Mouse (Mus musculus): Measurements from ENCODE around the gene Fndc3b.

The Fndc3b gene

GRCm38 (mm10) chr3:27555401-27555940, 155.6 kb downstream of the Fndc3b start:
- DNase-seq (ENCODE audit: low read depth, low spot score), result peak; percentile 55

GRCm38 (mm10) chr3:27554325-27554724, 156.8 kb downstream of the Fndc3b start:
- DNase-seq (ENCODE audit: low read depth, low spot score), result no peak

DNA sequence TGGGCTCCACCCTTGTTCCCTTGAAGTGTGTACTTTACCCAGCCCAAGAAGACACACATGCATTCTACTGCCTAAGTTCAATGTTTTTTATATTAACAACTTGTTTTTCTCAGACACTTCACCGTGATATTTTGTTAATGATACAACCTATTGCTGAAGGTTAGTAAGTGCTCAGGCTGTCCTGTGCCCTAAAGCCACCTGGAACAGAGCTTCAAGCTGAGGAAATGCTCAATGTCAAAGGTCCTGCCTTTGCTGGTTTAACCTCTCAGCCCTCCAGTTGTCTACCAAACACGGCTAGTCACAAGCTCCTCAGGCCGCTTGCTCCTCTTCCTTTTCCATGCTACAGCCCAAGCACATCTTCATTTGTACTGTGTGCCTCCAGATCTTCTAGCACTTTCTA, 157.3 kb downstream of the Fndc3b start:
- DNase-seq (ENCODE audit: low read depth, low spot score), result no peak

DNA sequence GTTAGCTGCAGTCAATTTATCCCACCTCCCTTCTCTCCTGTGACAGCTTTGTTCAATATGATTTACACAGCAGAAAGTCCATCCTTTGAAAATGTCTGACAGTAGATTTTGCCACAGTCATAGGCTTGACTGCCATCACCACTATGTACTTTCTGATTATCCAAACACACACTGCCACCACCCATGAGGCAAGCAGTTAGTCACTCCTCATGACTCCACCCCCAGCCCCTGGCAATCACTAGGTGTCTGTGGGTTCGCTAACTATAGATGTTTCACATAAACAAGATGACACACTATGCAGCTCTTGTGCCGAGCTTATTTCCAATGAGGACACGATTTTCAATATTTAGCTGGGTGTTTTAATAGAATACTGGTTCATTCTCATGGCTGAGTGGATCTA, 160.1 kb downstream of the Fndc3b start:
- DNase-seq (ENCODE audit: low read depth, low spot score), result no peak

GRCm38 (mm10) chr3:27550409-27550808, 160.7 kb downstream of the Fndc3b start:
- no peak for DNase-seq (ENCODE audit: low read depth, low spot score)

- DNase-seq (ENCODE audit: low read depth, low spot score), result no peak
Observed at GRCm38 (mm10) chr3:27545651-27546050, 165.5 kb downstream of the Fndc3b start.

DNA sequence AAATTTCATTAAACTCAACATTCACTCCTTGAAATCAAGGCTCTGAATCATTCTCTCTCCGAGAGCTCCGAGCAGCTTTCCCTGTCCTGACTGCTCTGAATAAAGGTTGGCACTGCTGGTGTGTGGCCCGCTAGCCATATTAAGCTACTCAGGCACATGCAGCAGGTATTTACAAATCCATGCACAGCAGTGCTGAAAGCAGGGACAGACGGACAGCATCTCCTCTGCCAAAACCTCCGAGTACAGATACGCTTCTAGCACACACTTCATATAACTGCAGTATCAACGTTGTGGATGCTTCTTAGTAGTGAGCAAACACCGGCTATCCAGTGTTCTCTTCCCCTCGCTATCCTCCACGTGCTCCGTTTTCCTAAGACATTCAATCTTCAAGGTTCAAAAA, 167.0 kb downstream of the Fndc3b start:
- no peak for DNase-seq (ENCODE audit: low read depth, low spot score)

DNA sequence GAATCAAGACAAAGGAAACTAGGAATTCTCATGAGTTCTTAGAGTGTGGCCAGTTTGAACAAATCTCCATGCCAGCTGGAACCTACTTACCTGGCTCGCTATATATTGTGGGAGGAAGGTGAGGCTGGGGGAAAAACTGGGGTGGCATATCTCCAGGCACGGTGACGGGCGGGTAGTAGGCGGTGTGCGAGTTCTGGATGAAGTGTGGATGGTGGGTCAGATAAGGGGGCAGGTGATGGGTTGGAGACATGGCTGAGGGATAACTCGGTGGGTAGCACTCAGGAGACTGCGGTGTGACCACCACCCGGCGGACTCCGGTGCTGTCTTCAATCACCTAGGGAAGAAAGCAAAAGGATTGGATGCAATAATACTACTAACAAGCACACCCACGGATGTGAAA, 169.3 kb downstream of the Fndc3b start:
- DNase-seq (ENCODE audit: low read depth, low spot score), result no peak

- DNase-seq (ENCODE audit: low read depth, low spot score), result no peak
Observed at GRCm38 (mm10) chr3:27541181-27541580, 169.9 kb downstream of the Fndc3b start.

DNA sequence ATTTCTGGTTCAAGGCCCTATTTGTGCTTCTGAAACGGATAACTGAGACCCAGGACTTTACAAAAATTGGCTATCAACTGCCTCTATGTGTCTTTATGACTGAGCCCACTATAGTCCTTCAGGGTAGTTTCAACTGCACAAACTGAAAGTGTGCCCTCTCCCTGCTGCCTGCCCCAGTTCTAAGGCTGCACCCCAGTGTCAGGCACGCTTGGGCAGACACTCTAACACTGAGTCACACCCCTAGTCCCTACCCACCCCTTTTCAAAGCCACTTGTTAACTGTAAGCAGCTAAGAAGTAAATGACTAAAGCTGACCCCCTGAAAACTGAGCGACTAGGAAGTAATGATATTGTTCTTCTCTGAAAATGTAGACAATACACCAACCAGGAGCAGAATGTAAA, 176.9 kb downstream of the Fndc3b start:
- no peak for DNase-seq (ENCODE audit: low read depth, low spot score)

DNA sequence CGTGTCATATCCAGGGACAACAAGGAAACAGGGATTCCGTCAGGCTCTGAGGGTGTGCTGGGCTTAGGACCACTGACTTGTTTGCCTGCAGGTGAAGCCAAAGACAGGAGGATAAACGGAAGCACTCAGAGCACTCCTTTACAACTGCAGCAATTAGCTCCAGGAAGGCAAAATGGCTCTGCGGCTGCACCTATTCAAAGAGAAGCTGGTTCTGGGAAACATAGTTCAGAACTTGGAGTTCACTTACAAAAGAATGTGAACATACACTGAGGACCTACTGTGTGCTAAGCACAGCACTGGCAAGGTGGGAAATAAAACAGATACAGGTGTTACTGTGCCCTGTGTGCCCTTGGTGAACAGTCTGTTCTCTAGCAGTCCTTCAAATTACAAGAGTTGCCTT, 177.4 kb downstream of the Fndc3b start:
- no peak for DNase-seq (ENCODE audit: low read depth, low spot score)

DNA sequence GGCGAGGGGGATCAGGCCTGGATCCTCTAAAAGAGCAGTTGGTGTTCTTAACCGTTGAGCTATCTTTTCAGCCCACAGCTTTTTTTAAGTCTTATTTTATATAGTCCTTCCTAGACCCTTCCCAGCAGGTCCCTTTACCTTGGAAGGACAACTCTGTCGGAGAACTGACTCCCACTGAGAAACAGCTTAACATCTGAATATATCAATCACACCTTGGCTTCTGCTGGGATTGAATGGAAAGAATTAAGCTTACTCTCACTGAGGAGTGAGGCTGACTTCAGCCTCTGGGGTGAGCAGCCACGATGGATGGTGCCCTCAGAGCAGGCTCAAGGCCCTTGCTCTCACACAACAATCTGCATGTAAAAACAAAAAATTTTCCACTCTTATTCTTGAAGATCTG, 179.1 kb downstream of the Fndc3b start:
- no peak for DNase-seq (ENCODE audit: low read depth, low spot score)

DNA sequence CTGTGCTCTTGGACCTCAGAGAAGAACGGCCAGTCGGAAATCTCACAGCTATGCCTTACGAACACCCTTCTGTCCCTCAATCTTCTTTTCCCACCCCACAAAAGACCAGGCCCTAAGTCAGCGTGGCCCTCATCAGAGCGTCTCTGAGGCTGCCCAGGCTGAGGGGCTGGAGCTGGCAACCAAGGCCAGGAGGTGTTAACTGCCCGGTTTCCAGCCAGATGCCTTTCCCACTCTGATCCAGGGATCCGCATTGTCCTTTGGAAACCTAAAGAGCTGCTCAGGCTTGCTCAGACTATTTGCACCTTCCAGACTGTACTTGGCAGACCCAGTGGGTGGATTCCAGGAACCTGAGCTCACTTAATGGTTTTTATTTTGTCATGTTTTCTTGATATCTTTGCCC, 180.7 kb downstream of the Fndc3b start:
- DNase-seq (ENCODE audit: low read depth, low spot score), result no peak

- no peak for DNase-seq (ENCODE audit: low read depth, low spot score)
Observed at GRCm38 (mm10) chr3:27529221-27530051, 181.7 kb downstream of the Fndc3b start.

DNA sequence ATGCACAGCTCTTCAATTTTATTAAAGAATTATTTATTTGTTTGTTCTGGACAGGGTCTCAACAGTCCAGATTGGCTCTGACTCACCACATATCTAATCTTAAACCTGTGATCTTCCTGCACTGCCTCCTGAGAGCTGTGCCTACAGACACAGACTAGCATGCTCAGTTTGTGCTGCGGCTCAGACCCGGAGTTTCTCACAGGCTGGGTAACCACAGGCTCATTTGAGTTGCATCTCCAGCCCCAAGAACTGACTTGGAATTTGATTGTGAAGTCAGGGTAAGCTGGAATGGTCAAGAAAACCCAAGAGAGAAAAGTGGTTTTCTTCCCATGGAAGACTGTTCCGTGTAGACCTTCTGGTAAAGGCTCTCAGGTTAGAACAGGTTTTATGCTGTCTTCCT, 184.1 kb downstream of the Fndc3b start:
- no peak for DNase-seq (ENCODE audit: low read depth, low spot score)

DNA sequence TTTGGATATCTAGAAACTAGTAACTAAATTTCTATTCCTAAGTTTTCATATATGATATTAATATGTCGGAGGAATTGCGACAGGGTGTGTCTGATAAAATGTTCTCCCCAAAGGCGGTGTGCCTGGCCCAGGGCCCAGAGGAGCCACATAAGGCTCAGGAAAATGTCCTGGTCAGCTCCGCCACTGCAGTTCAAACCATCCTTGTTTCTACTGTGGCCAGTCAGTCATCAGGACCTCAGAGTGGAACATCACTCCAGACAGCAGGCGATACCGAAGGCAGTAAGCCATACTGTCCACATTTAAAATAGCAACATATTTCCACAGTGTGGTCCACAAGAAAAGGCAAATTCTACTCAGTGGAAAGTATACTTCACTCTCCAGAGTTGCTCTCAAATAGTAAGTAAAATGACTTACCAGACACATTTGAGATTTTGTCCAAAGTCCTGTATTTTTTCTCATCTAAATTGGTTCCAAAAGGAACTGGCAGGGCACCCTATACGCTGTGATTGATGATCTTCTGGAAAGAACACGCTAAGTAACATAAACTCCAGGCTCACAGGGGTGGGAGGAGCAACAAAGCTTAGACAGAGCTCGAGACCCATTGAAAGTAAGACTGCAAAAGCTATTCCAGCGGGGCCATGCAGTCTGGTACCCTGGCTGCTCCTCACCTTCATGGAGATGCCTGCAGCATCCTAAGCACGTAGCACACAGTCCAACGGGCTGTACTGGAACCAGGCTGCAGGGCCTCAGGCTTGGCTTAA, 187.8 kb downstream of the Fndc3b start:
- no peak for DNase-seq (ENCODE audit: low read depth, low spot score)

DNA sequence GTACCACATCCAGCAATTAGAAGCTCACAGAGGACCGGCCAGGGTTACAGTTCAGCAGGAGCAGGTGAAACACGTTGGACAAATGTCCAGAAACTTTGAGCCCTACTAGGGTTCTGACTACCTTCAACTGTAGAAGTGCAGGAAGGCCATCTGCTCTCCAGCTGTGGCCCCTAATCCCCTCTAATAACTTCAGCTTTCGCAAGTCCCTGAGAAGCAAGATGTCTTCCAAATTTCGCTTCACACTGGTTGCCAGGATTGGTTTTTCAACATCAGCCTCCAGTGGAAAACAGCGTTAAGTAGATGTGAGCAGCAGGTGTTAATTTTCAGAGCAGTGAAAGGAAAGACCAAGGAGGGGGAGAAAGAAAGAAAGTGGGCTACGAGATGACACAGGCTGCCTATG, 190.7 kb downstream of the Fndc3b start:
- no peak for DNase-seq (ENCODE audit: low read depth, low spot score)

GRCm38 (mm10) chr3:27519481-27519880, 191.6 kb downstream of the Fndc3b start:
- DNase-seq (ENCODE audit: low read depth, low spot score), result no peak

DNA sequence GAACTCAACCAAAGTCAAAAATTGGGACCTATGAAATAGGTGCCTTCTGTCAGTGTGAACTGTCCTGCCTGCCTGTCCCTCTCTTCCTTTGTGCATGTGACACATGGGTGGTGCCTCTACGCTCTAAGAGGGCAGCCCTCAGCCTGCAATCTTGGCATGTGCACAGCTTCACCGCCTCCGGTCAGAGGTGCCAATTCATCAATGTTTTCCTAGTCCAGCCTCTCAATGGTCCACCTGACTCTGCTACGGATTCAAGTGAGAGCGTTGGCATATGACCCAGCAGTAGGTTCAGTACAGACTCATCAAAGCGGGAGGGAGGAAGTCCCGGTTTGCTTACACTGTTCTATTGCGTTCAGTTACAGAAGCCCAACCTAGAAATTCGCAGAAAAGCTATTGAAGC, 192.2 kb downstream of the Fndc3b start:
- DNase-seq (ENCODE audit: low read depth, low spot score), result no peak

- no peak for DNase-seq (ENCODE audit: low read depth, low spot score)
Observed at GRCm38 (mm10) chr3:27516536-27516935, 194.6 kb downstream of the Fndc3b start.

DNA sequence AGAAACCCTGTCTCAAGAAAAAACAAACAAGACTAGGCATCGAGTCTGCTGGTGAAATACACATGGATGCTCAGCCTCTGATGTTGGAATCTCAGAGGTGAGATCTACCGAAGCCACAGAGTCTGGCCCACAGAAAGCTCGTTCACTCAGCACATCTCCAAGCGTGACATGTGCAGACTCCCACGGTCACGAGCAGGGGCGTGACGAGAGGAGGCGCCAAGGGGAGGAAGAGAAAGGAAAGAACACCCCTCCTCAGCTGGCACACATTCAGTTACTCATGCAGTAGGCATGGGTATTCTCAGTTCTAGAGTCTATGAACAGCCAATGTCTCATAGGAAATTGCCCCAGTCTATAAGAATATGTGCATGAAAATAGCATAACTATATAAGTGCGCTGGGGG, 199.3 kb downstream of the Fndc3b start:
- DNase-seq (ENCODE audit: low read depth, low spot score), result peak; percentile 40

GRCm38 (mm10) chr3:27506886-27507285, 204.2 kb downstream of the Fndc3b start:
- no peak for DNase-seq (ENCODE audit: low read depth, low spot score)

DNA sequence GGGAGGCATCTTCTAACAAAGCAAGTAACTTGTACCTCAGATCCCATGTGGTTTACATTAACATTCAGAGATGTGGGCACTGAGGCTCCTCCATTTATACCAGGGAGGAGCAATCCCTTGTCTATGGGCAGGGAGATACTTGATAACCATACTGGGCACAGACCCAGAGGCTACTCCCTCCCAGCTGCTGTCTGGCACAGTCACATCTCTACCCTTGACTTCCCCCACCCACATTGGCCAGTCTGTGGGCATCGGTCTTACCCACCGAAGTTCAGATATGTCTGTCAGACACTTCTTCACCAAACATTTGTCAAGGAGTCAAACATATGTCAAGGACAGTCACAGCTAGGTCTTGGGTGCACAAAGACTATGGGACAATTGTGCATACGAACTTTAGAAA, 205.5 kb downstream of the Fndc3b start:
- DNase-seq (ENCODE audit: low read depth, low spot score), result no peak
